35 mouse cellular contexts compared by ENCODE assay signal in genomic region chr1:175867050-175867449, GRCm38 (mm10). TPM values are rescaled to one million over a fixed set of nuclear protein-coding genes. Genes with fewer than 3 reads are reported as not detected.
DNase-seq lines count a peak whose midpoint lies in the region; ATAC-seq and TF ChIP-seq lines count a peak whose summit lies in the region.
"Had no signal": no experiment of that assay in that cellular context is flagged by ENCODE, and none has a peak within 500 bp of the region (broad histone marks: within the 10 kb centered on the region; RNA-seq: fewer than 3 reads in every experiment).

No protein-coding gene starts in this region.

- no peak for TF ChIP-seq CTCF in forebrain, postnatal 0 days (IDR thresholded peaks at IDR 0.05; ENCODE audit: low read depth)

- no peaks in the 10 kb centered on the region for H3K9me3 ChIP-seq in forebrain, embryonic 11.5 days (ENCODE audit: control insufficient read depth, low read length)
- H3K9me3 ChIP-seq in forebrain, postnatal 0 days (ENCODE audit: low read length), result no peaks in the 10 kb centered on the region
- H3K9me3 ChIP-seq in midbrain, embryonic 11.5 days (ENCODE audit: control insufficient read depth, low read length), result no peaks in the 10 kb centered on the region
- no peaks in the 10 kb centered on the region for H3K9me3 ChIP-seq in midbrain, embryonic 10.5 days (replicated peaks)
- no peaks in the 10 kb centered on the region for H3K9me3 ChIP-seq in midbrain, embryonic 14.5 days (ENCODE audit: control insufficient read depth, low read length)
- H3K9me3 ChIP-seq: embryonic facial prominence, embryonic 10.5 days; embryonic facial prominence, embryonic 15.5 days; heart, embryonic 13.5 days; hindbrain, embryonic 10.5 days; limb, embryonic 10.5 days; limb, embryonic 15.5 days; liver, embryonic 13.5 days; megakaryocyte, embryonic 14.5 days; neural tube, embryonic 13.5 days had no signal

- H3K27me3 ChIP-seq in forebrain, embryonic 11.5 days (ENCODE audit: control insufficient read depth, insufficient read depth, low read length), result no peaks in the 10 kb centered on the region
- no peaks in the 10 kb centered on the region for H3K27me3 ChIP-seq in forebrain, postnatal 0 days (ENCODE audit: insufficient read depth, low read length)
- no peaks in the 10 kb centered on the region for H3K27me3 ChIP-seq in midbrain, embryonic 11.5 days (ENCODE audit: control insufficient read depth, insufficient read depth, low read length)
- no peaks in the 10 kb centered on the region for H3K27me3 ChIP-seq in midbrain, embryonic 10.5 days (ENCODE audit: low read depth, poor library complexity, severe bottlenecking)
- H3K27me3 ChIP-seq in midbrain, embryonic 14.5 days (ENCODE audit: control insufficient read depth, insufficient read depth, low read length), result no peaks in the 10 kb centered on the region
- H3K27me3 ChIP-seq: embryonic facial prominence, embryonic 15.5 days; heart, embryonic 13.5 days; limb, embryonic 15.5 days; liver, embryonic 13.5 days; megakaryocyte, embryonic 14.5 days; neural tube, embryonic 13.5 days had no signal

- H3K27ac ChIP-seq in forebrain, embryonic 11.5 days (ENCODE audit: low read depth, low read length), result no peak overlapping the region
- no peak overlapping the region for H3K27ac ChIP-seq in forebrain, postnatal 0 days (ENCODE audit: low read depth, low read length)
- H3K27ac ChIP-seq in midbrain, embryonic 11.5 days (ENCODE audit: low read depth, low read length), result no peak overlapping the region
- no peak overlapping the region for H3K27ac ChIP-seq in midbrain, embryonic 10.5 days (replicated peaks)
- H3K27ac ChIP-seq in midbrain, embryonic 14.5 days (replicated peaks; ENCODE audit: low read depth, low read length), result no peak overlapping the region
- H3K27ac ChIP-seq: embryonic facial prominence, embryonic 10.5 days; embryonic facial prominence, embryonic 15.5 days; heart, embryonic 13.5 days; hindbrain, embryonic 10.5 days; kidney, postnatal 0 days; limb, embryonic 10.5 days; limb, embryonic 15.5 days; liver, embryonic 13.5 days; neural tube, embryonic 13.5 days; stomach, postnatal 0 days had no signal

- H3K9ac ChIP-seq in forebrain, embryonic 11.5 days (ENCODE audit: low read length), result no peak overlapping the region
- no peak overlapping the region for H3K9ac ChIP-seq in forebrain, postnatal 0 days
- no peak overlapping the region for H3K9ac ChIP-seq in midbrain, embryonic 11.5 days (ENCODE audit: low read length)
- no peak overlapping the region for H3K9ac ChIP-seq in midbrain, embryonic 14.5 days (replicated peaks; ENCODE audit: low read length)
- H3K9ac ChIP-seq: embryonic facial prominence, embryonic 15.5 days; heart, embryonic 13.5 days; limb, embryonic 15.5 days; liver, embryonic 13.5 days; neural tube, embryonic 13.5 days had no signal

- DNase-seq in forebrain, embryonic 11.5 days (ENCODE audit: low spot score), result no peak
- no peak for DNase-seq in forebrain, postnatal 0 days
- peak; percentile 84 for DNase-seq in midbrain, embryonic 11.5 days (ENCODE audit: low spot score, missing footprints)
- DNase-seq in midbrain, embryonic 10.5 days (ENCODE audit: low spot score), result no peak
- peak; percentile 57 for DNase-seq in R1 (ENCODE audit: low read depth, low spot score)
- peak; percentile 46 for DNase-seq in midbrain, embryonic 14.5 days
- no peak for DNase-seq in B cell, adult 2 months
- DNase-seq in cerebellum, adult 8-10 months, result no peak
- DNase-seq: cerebellum, adult 11-12 months; gastrocnemius, postnatal 10 days; liver, embryonic 13.5 days; right cerebral cortex, postnatal 4 days; thymus, adult 18-20 months; thymus, postnatal 25 days had no signal

- H3K4me1 ChIP-seq in forebrain, embryonic 11.5 days (replicated peaks; ENCODE audit: control insufficient read depth, insufficient read depth, low read length), result no peaks in the 10 kb centered on the region
- no peaks in the 10 kb centered on the region for H3K4me1 ChIP-seq in forebrain, postnatal 0 days (ENCODE audit: insufficient read depth)
- no peaks in the 10 kb centered on the region for H3K4me1 ChIP-seq in midbrain, embryonic 11.5 days (ENCODE audit: control insufficient read depth, insufficient read depth, low read length)
- peaks cover 18% of the 10 kb centered on the region for H3K4me1 ChIP-seq in midbrain, embryonic 10.5 days
- H3K4me1 ChIP-seq in midbrain, embryonic 14.5 days (ENCODE audit: control insufficient read depth, insufficient read depth, low read length), result no peaks in the 10 kb centered on the region
- H3K4me1 ChIP-seq: embryonic facial prominence, embryonic 15.5 days; heart, embryonic 13.5 days; limb, embryonic 10.5 days; liver, embryonic 13.5 days had no signal

- no peaks in the 10 kb centered on the region for H3K36me3 ChIP-seq in forebrain, embryonic 11.5 days (ENCODE audit: control insufficient read depth, insufficient read depth, low read length)
- H3K36me3 ChIP-seq in forebrain, postnatal 0 days (ENCODE audit: insufficient read depth), result no peaks in the 10 kb centered on the region
- no peaks in the 10 kb centered on the region for H3K36me3 ChIP-seq in midbrain, embryonic 11.5 days (ENCODE audit: control insufficient read depth, insufficient read depth, low read length)
- H3K36me3 ChIP-seq in midbrain, embryonic 10.5 days, result no peaks in the 10 kb centered on the region
- no peaks in the 10 kb centered on the region for H3K36me3 ChIP-seq in midbrain, embryonic 14.5 days (ENCODE audit: control insufficient read depth, insufficient read depth, low read length)
- H3K36me3 ChIP-seq: embryonic facial prominence, embryonic 10.5 days; embryonic facial prominence, embryonic 15.5 days; heart, embryonic 13.5 days; hindbrain, embryonic 10.5 days; limb, embryonic 10.5 days; limb, embryonic 15.5 days; liver, embryonic 13.5 days; neural tube, embryonic 13.5 days had no signal

- ATAC-seq in forebrain, embryonic 11.5 days (replicated peaks; ENCODE audit: low FRiP score), result peak; percentile 47; the same call in 1 of the 2 replicates
- ATAC-seq in forebrain, postnatal 0 days, result no peak
- ATAC-seq in midbrain, embryonic 11.5 days (ENCODE audit: low FRiP score), result peak; percentile 73
- ATAC-seq in midbrain, embryonic 14.5 days (ENCODE audit: low FRiP score, low TSS enrichment), result peak; percentile 55; the same call in 1 of the 2 replicates
- ATAC-seq: forebrain, embryonic 14.5 days; lung, postnatal 0 days had no signal

- 44% methylated on average over 1 of the region's 1 CpGs for WGBS in forebrain, embryonic 11.5 days
- 29% methylated on average over 1 of the region's 1 CpGs for whole genome bisulfite sequencing in forebrain, postnatal 0 days
- WGBS in midbrain, embryonic 11.5 days, result 24% methylated on average over 1 of the region's 1 CpGs
- 45% methylated on average over 1 of the region's 1 CpGs for WGBS in midbrain, embryonic 10.5 days
- WGBS in midbrain, embryonic 14.5 days, result 17% methylated on average over 1 of the region's 1 CpGs

- no peak overlapping the region for H3K4me2 ChIP-seq in forebrain, embryonic 11.5 days (ENCODE audit: low read depth, low read length, severe bottlenecking)
- H3K4me2 ChIP-seq in forebrain, postnatal 0 days (ENCODE audit: low read depth), result no peak overlapping the region
- no peak overlapping the region for H3K4me2 ChIP-seq in midbrain, embryonic 11.5 days
- no peak overlapping the region for H3K4me2 ChIP-seq in midbrain, embryonic 14.5 days (ENCODE audit: low read length)
- H3K4me2 ChIP-seq: embryonic facial prominence, embryonic 15.5 days; heart, embryonic 13.5 days; limb, embryonic 15.5 days; liver, embryonic 13.5 days; neural tube, embryonic 13.5 days had no signal

- no peak overlapping the region for H3K4me3 ChIP-seq in forebrain, embryonic 11.5 days (ENCODE audit: low read depth, low read length)
- no peak overlapping the region for H3K4me3 ChIP-seq in forebrain, postnatal 0 days (ENCODE audit: low read depth, low read length)
- H3K4me3 ChIP-seq in midbrain, embryonic 11.5 days (ENCODE audit: low read depth, low read length), result no peak overlapping the region
- no peak overlapping the region for H3K4me3 ChIP-seq in midbrain, embryonic 10.5 days
- H3K4me3 ChIP-seq in midbrain, embryonic 14.5 days (replicated peaks; ENCODE audit: low read depth, low read length), result no peak overlapping the region
- H3K4me3 ChIP-seq: embryonic facial prominence, embryonic 10.5 days; embryonic facial prominence, embryonic 15.5 days; heart, embryonic 13.5 days; hindbrain, embryonic 10.5 days; limb, embryonic 10.5 days; limb, embryonic 15.5 days; liver, embryonic 13.5 days; megakaryocyte, embryonic 14.5 days; neural tube, embryonic 13.5 days had no signal

RNA-seq across cellular contexts. Expression of gene Exo1, which starts 13.3 kb away (rescaled TPM):
- polyA plus RNA-seq in forebrain, embryonic 11.5 days (2014; fragmentation: Nextera tagmentation; extraction: Ambion mirVana), result 156 and 161 TPM in 2 replicates
- total RNA-seq in forebrain, postnatal 0 days (2014; rRNA removed), result 1.7 and 8.6 TPM in 2 replicates
- polyA plus RNA-seq in forebrain, postnatal 0 days (2015; fragmentation: Nextera tagmentation; extraction: Ambion mirVana), result 2.1 TPM in 2 replicates
- 114 and 138 TPM in 2 replicates for polyA plus RNA-seq in midbrain, embryonic 11.5 days (2014; fragmentation: Nextera tagmentation; extraction: Ambion mirVana)
- polyA plus RNA-seq in midbrain, embryonic 10.5 days (2016; fragmentation: Nextera tagmentation; extraction: Ambion mirVana), result 120 and 138 TPM in 2 replicates
- polyA plus RNA-seq in midbrain, embryonic 14.5 days (2014; fragmentation: Nextera tagmentation; extraction: Ambion mirVana), result 6.4 and 17.1 TPM in 2 replicates

RNA-seq across cellular contexts. Expression of gene Gm38100, which starts 53.1 kb away (rescaled TPM):
- polyA plus RNA-seq in forebrain, embryonic 11.5 days (2014; fragmentation: Nextera tagmentation; extraction: Ambion mirVana), result 0.20 and 0.31 TPM in 2 replicates
- not detected in 2 replicates for total RNA-seq in forebrain, postnatal 0 days (2014; rRNA removed)
- not detected in 2 replicates for polyA plus RNA-seq in forebrain, postnatal 0 days (2015; fragmentation: Nextera tagmentation; extraction: Ambion mirVana)
- 0.15 TPM in 1 of 2 replicates, not detected in the other for polyA plus RNA-seq in midbrain, embryonic 11.5 days (2014; fragmentation: Nextera tagmentation; extraction: Ambion mirVana)
- polyA plus RNA-seq in midbrain, embryonic 10.5 days (2016; fragmentation: Nextera tagmentation; extraction: Ambion mirVana), result 0.16 and 0.27 TPM in 2 replicates
- polyA plus RNA-seq in midbrain, embryonic 14.5 days (2014; fragmentation: Nextera tagmentation; extraction: Ambion mirVana), result not detected in 2 replicates
- total RNA-seq: adrenal gland, postnatal 14 days; common myeloid progenitor, adult 5-6 weeks; gastrocnemius, postnatal 10 days; heart, adult 8-10 months; heart, postnatal 14 days; layer of hippocampus, adult 8-10 months; left cerebral cortex, postnatal 10 days had no signal
- polyA plus RNA-seq: embryonic facial prominence, embryonic 10.5 days; forebrain, embryonic 14.5 days; gonadal fat pad, adult 2 months; heart, embryonic 13.5 days; kidney, adult 2 months; kidney, postnatal 0 days; limb, embryonic 15.5 days; liver, embryonic 13.5 days; lung, postnatal 0 days; neural tube, embryonic 13.5 days; spleen, adult 2 months; stomach, postnatal 0 days had no signal

Comparison
In these comparisons a context has a peak if more than half of its experiments do, and no peak if none do; other contexts are left out.
1. DNase-seq: peak in midbrain, embryonic 11.5 days (single experiment), R1 (single experiment) and midbrain, embryonic 14.5 days (single experiment); none in forebrain, embryonic 11.5 days (single experiment), forebrain, postnatal 0 days (single experiment), midbrain, embryonic 10.5 days (single experiment), B cell, adult 2 months (0 of 2) and cerebellum, adult 8-10 months (single experiment).